Mouse (Mus musculus): ENCODE results near the gene Ddx18. TPM values are rescaled to one million over a fixed set of nuclear protein-coding genes. Genes with fewer than 3 reads are reported as not detected.

Ddx18 gene
- polyA plus RNA-seq (2014; fragmentation: Nextera tagmentation; extraction: Ambion mirVana): 58.7 and 61.4 TPM in 2 replicates

DNA sequence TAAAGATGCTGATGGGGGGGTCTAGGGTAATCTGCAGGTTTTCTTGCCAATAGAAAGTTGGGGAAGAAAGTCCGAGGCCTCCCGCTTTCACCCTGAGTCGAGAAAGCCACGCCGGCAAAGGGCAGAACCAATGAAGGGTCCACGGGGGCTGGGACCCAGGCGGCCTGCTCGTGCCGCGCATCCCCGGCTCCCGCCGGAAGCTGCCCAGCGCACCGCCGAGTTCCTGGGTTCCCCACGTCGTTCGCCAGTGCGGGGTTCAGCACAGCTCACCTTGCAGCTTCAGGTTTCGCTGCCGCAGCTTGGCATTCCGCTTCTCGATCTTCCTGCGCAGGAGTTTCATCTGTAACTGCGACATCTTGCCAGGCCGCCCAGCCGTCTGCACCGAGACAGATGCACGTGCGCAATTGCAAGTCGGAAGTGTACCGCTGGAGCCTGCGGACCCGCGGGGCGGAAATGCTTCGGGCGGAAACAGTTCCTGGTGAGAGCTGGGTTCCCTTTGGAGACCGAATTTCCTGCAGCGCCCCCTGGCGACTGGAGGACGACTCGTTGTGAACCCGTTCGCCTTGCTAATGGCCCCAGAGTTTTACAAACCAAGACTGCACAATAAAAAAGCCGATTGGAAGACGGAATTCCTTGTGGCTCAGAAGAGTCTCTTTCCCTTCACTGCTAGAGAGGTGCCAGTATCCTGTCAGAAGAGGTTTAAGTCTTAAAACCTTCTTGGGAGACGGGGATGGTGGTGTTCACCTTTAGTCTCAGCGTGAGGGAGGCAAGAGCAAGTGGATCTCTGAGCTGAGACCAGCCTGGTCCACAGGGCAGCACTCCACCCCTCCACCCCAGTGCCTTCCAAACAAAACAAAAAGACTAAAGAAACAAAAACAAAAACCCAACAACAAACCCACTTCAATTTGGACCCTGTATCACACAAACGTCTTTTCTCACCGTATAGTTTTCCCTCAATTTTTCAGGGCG lies at the start of gene Ddx18:
Gene Ddx18 (minus strand): TSS at position 469 of the 969 bp plus-strand sequence.
- Histone ChIP-seq H3K4me2 (ENCODE audit: low read depth, low read length) (peak within 1 kb of the TSS; percentile 61), H3K9me3 (ENCODE audit: control insufficient read depth, low read length) (no peaks in the 10 kb centered on the region), H3K27ac (replicated peaks; ENCODE audit: low read depth, low read length) (peak within 1 kb of the TSS; percentile 67), H3K4me3 (ENCODE audit: low read depth, low read length) (peak within 1 kb of the TSS; percentile 75), H3K9ac (ENCODE audit: low read depth, low read length) (peak within 1 kb of the TSS; percentile 73), H3K4me1 (ENCODE audit: control insufficient read depth, insufficient read depth, low read length) (peaks cover 6% of the 10 kb centered on the region; the same call in 1 of the 2 replicates), H3K27me3 (replicated peaks; ENCODE audit: control insufficient read depth, insufficient read depth, low read length) (no peaks in the 10 kb centered on the region), H3K36me3 (ENCODE audit: control insufficient read depth, insufficient read depth, low read length) (peaks cover 27% of the 10 kb centered on the region)
- DNase-seq (ENCODE audit: low spot score): peak; percentile 96
- ATAC-seq (ENCODE audit: low read depth): peak; percentile 98
- WGBS: 6% methylated on average over 50 of the region's 53 CpGs

- H3K4me3 ChIP-seq (ENCODE audit: low read depth, low read length): no peak overlapping the region
- ATAC-seq (ENCODE audit: low read depth) (no peak), DNase-seq (ENCODE audit: low spot score) (no peak)
- H3K4me1 ChIP-seq (ENCODE audit: control insufficient read depth, insufficient read depth, low read length): no peaks in the 10 kb centered on the region
- H3K4me2 ChIP-seq (ENCODE audit: low read depth, low read length): no peak overlapping the region
- no peaks in the 10 kb centered on the region for H3K27me3 ChIP-seq (replicated peaks; ENCODE audit: control insufficient read depth, insufficient read depth, low read length)
- no peak overlapping the region for H3K27ac ChIP-seq (replicated peaks; ENCODE audit: low read depth, low read length)
- no peaks in the 10 kb centered on the region for H3K36me3 ChIP-seq (ENCODE audit: control insufficient read depth, insufficient read depth, low read length)
- WGBS: 31% methylated on average over 7 of the region's 7 CpGs
- no peak overlapping the region for H3K9ac ChIP-seq (ENCODE audit: low read depth, low read length)
- no peaks in the 10 kb centered on the region for H3K9me3 ChIP-seq (ENCODE audit: control insufficient read depth, low read length)
Observed at GRCm38 (mm10) chr1:121608000-121608399, 40.2 kb upstream of the Ddx18 start.

- DNase-seq (ENCODE audit: low spot score): peak; percentile 37
- WGBS: 33% methylated on average over 6 of the region's 6 CpGs
Observed at GRCm38 (mm10) chr1:121605118-121605517, 37.3 kb upstream of the Ddx18 start.

GRCm38 (mm10) chr1:121601893-121602292 lies 34.1 kb upstream of the Ddx18 start:
- ATAC-seq (ENCODE audit: low read depth) (no peak), DNase-seq (ENCODE audit: low spot score) (no peak)
- Histone ChIP-seq H3K4me3 (ENCODE audit: low read depth, low read length) (no peak overlapping the region), H3K27me3 (replicated peaks; ENCODE audit: control insufficient read depth, insufficient read depth, low read length) (no peaks in the 10 kb centered on the region), H3K9ac (ENCODE audit: low read depth, low read length) (no peak overlapping the region), H3K4me2 (ENCODE audit: low read depth, low read length) (no peak overlapping the region), H3K36me3 (ENCODE audit: control insufficient read depth, insufficient read depth, low read length) (no peaks in the 10 kb centered on the region), H3K4me1 (ENCODE audit: control insufficient read depth, insufficient read depth, low read length) (no peaks in the 10 kb centered on the region), H3K27ac (replicated peaks; ENCODE audit: low read depth, low read length) (no peak overlapping the region), H3K9me3 (ENCODE audit: control insufficient read depth, low read length) (no peaks in the 10 kb centered on the region)
- 74% methylated on average over 6 of the region's 6 CpGs for WGBS

More at GRCm38 (mm10) chr1:121605118-121605517, 37.3 kb upstream of the Ddx18 start:
- Histone ChIP-seq H3K4me3 (ENCODE audit: low read depth, low read length) (no peak overlapping the region), H3K4me2 (ENCODE audit: low read depth, low read length) (no peak overlapping the region), H3K27ac (replicated peaks; ENCODE audit: low read depth, low read length) (no peak overlapping the region), H3K27me3 (replicated peaks; ENCODE audit: control insufficient read depth, insufficient read depth, low read length) (no peaks in the 10 kb centered on the region), H3K9me3 (ENCODE audit: control insufficient read depth, low read length) (no peaks in the 10 kb centered on the region), H3K4me1 (ENCODE audit: control insufficient read depth, insufficient read depth, low read length) (no peaks in the 10 kb centered on the region), H3K9ac (ENCODE audit: low read depth, low read length) (no peak overlapping the region), H3K36me3 (ENCODE audit: control insufficient read depth, insufficient read depth, low read length) (no peaks in the 10 kb centered on the region)
- ATAC-seq (ENCODE audit: low read depth): no peak

DNA sequence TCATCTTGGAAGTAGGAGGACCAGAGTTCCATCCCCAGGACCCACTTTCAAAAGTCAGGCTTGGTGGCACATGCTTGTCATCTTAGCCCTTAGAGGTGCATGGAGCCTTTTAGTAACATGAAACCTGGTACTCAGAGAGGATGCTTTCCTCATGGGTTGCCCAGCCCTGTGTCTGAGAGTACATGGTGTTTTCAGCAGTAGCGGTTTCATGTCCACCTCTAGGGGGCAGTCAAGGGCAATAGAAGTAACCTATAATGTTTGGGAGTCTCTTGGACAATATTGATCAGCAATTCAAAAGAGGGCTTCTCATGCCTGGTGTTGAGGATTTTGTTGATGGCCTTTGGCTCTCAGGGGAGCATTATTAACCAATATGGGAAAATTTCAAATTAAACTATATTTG lies 33.3 kb upstream of the Ddx18 start:
- no peak for ATAC-seq (ENCODE audit: low read depth)
- peak; percentile 57 for DNase-seq (ENCODE audit: low spot score)

GRCm38 (mm10) chr1:121598421-121598820 lies 30.6 kb upstream of the Ddx18 start:
- no peak overlapping the region for H3K9ac ChIP-seq (ENCODE audit: low read depth, low read length)
- H3K4me1 ChIP-seq (ENCODE audit: control insufficient read depth, insufficient read depth, low read length): no peaks in the 10 kb centered on the region
- H3K4me2 ChIP-seq (ENCODE audit: low read depth, low read length): no peak overlapping the region
- no peaks in the 10 kb centered on the region for H3K9me3 ChIP-seq (ENCODE audit: control insufficient read depth, low read length)
- WGBS: 56% methylated on average over 3 of the region's 3 CpGs
- H3K36me3 ChIP-seq (ENCODE audit: control insufficient read depth, insufficient read depth, low read length): no peaks in the 10 kb centered on the region
- no peak overlapping the region for H3K27ac ChIP-seq (replicated peaks; ENCODE audit: low read depth, low read length)
- DNase-seq (ENCODE audit: low spot score) (no peak), ATAC-seq (ENCODE audit: low read depth) (no peak)
- H3K4me3 ChIP-seq (ENCODE audit: low read depth, low read length): no peak overlapping the region
- no peaks in the 10 kb centered on the region for H3K27me3 ChIP-seq (replicated peaks; ENCODE audit: control insufficient read depth, insufficient read depth, low read length)

More for the DNA sequence above, 33.3 kb upstream of the Ddx18 start:
- H3K4me2 ChIP-seq (ENCODE audit: low read depth, low read length): no peak overlapping the region
- no peak overlapping the region for H3K27ac ChIP-seq (replicated peaks; ENCODE audit: low read depth, low read length)
- H3K4me3 ChIP-seq (ENCODE audit: low read depth, low read length): no peak overlapping the region
- no peaks in the 10 kb centered on the region for H3K36me3 ChIP-seq (ENCODE audit: control insufficient read depth, insufficient read depth, low read length)
- WGBS: 32% methylated on average over 1 of the region's 1 CpGs
- no peaks in the 10 kb centered on the region for H3K4me1 ChIP-seq (ENCODE audit: control insufficient read depth, insufficient read depth, low read length)
- no peaks in the 10 kb centered on the region for H3K27me3 ChIP-seq (replicated peaks; ENCODE audit: control insufficient read depth, insufficient read depth, low read length)
- no peak overlapping the region for H3K9ac ChIP-seq (ENCODE audit: low read depth, low read length)
- H3K9me3 ChIP-seq (ENCODE audit: control insufficient read depth, low read length): no peaks in the 10 kb centered on the region

DNA sequence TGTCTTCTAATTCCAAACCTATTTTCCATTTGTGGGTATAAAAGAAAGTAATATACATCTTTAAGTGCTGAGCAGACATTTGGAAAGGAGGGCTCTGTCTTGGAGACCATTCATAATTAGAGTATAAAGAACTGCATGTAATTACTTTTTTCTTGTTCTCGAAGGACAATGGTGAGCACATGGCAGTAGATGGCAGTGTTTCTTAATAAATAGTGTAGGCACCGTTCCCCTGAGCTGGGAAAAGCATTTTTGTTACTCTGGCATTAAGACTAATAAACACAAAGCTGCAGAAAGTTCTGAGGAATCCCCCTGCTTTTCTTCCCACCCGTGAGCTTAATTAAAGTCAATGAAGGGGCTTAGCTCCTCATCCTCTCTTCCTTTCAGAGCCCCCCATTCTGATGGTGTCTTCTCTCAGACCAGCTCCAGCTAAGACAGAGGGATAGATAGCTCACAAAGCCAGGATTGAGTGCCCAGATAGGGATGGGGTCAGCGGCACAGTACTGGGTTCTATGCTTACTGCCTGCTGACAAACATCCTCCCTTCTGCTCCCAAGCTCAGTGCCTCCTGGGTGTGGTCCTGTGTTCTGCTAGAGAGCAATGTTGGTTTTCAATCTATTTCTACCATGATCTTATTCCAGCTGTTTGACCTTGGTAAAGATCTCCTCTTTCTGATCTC lies 29.3 kb upstream of the Ddx18 start:
- Histone ChIP-seq H3K27ac (replicated peaks; ENCODE audit: low read depth, low read length) (no peak overlapping the region), H3K4me2 (ENCODE audit: low read depth, low read length) (no peak overlapping the region), H3K9me3 (ENCODE audit: control insufficient read depth, low read length) (no peaks in the 10 kb centered on the region), H3K9ac (ENCODE audit: low read depth, low read length) (0 out of 2 replicates have a peak overlapping the region, but pooled peaks have one; percentile 16), H3K4me3 (ENCODE audit: low read depth, low read length) (no peak overlapping the region), H3K27me3 (replicated peaks; ENCODE audit: control insufficient read depth, insufficient read depth, low read length) (no peaks in the 10 kb centered on the region), H3K4me1 (ENCODE audit: control insufficient read depth, insufficient read depth, low read length) (no peaks in the 10 kb centered on the region), H3K36me3 (ENCODE audit: control insufficient read depth, insufficient read depth, low read length) (no peaks in the 10 kb centered on the region)
- WGBS: 19% methylated on average over 4 of the region's 4 CpGs
- DNase-seq (ENCODE audit: low spot score) (peak; percentile 42), ATAC-seq (ENCODE audit: low read depth) (no peak)

- ATAC-seq (ENCODE audit: low read depth): no peak
Observed at GRCm38 (mm10) chr1:121584838-121585237, 17.0 kb upstream of the Ddx18 start.

More at GRCm38 (mm10) chr1:121584838-121585237, 17.0 kb upstream of the Ddx18 start:
- Histone ChIP-seq H3K4me3 (ENCODE audit: low read depth, low read length) (no peak overlapping the region), H3K4me1 (ENCODE audit: control insufficient read depth, insufficient read depth, low read length) (no peaks in the 10 kb centered on the region), H3K9ac (ENCODE audit: low read depth, low read length) (no peak overlapping the region), H3K4me2 (ENCODE audit: low read depth, low read length) (no peak overlapping the region), H3K36me3 (ENCODE audit: control insufficient read depth, insufficient read depth, low read length) (no peaks in the 10 kb centered on the region), H3K27me3 (replicated peaks; ENCODE audit: control insufficient read depth, insufficient read depth, low read length) (no peaks in the 10 kb centered on the region), H3K9me3 (ENCODE audit: control insufficient read depth, low read length) (no peaks in the 10 kb centered on the region), H3K27ac (replicated peaks; ENCODE audit: low read depth, low read length) (no peak overlapping the region)
- DNase-seq (ENCODE audit: low spot score): no peak
- WGBS: 80% methylated on average over 6 of the region's 6 CpGs
